Mouse (Mus musculus) B cell, adult 62 days (primary cell): ENCODE results near the gene Adamtsl1. TPM values are rescaled to one million over a fixed set of nuclear protein-coding genes. Genes with fewer than 3 reads are reported as not detected.

Source experiments
- total RNA-seq: library from RNA; stranded (reverse); gene quantifications from 4 replicates; pipeline ENCODE4 v1.2.4, GENCODE M21; 2023

Gene Adamtsl1
- not detected in 4 replicates for total RNA-seq

DNA sequence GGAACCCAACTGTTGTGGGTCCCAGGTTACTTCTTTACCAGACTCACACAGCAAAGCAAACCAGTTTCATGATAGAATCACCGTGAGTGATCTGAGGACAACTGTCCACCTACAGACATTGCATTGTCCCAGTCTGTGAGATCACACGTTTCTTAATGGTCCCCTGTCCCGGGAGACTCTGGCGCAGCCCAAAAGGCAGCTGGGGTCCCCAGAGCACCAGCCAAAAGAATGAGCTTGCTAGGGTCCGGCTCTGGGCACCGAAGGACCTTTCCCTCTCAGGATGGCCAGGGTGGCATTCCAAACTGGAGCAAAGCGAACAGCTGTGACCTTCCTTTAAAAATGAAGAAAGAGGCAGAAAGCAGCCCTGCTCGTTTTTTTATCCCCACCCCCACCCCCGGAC lies at the start of gene Adamtsl1:
Gene Adamtsl1 (plus strand): TSS at position 381 of the 400 bp plus-strand sequence.

